Mouse (Mus musculus): ENCODE results near the gene Mars.

The Mars gene

GRCm38 (mm10) chr10:127286730-127287129 lies 24.9 kb downstream of the Mars start:
- DNase-seq (ENCODE audit: low spot score): no peak

DNA sequence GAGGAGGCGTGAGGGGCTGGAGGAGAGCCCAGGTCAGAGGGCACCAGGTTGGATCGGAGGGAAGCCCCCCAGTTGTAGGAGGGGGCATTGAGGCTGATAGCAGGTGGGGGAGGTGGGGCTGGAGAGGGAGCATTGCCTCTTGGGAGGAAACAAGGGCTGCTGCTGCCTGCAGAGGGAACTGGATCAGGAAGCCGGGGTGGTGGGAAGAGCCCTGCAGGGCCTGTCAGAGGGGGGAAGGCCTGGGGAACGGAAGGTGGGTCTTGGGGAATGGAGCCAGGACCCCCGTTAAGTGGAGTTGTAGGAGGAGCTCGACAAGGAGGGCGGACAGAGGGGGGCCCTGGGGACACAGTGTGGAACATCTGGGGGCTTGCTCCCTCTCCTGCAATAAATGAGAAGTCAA lies 25.4 kb downstream of the Mars start:
- no peak for DNase-seq (ENCODE audit: low spot score)

- no peak for DNase-seq (ENCODE audit: low spot score)
These were observed 25.9 kb downstream of the Mars start for GRCm38 (mm10) chr10:127285644-127286043.

- DNase-seq (ENCODE audit: low spot score): no peak
These were observed 26.7 kb downstream of the Mars start for GRCm38 (mm10) chr10:127284724-127285500.

GRCm38 (mm10) chr10:127284105-127284622 lies 27.4 kb downstream of the Mars start:
- no peak for DNase-seq (ENCODE audit: low spot score)

DNA sequence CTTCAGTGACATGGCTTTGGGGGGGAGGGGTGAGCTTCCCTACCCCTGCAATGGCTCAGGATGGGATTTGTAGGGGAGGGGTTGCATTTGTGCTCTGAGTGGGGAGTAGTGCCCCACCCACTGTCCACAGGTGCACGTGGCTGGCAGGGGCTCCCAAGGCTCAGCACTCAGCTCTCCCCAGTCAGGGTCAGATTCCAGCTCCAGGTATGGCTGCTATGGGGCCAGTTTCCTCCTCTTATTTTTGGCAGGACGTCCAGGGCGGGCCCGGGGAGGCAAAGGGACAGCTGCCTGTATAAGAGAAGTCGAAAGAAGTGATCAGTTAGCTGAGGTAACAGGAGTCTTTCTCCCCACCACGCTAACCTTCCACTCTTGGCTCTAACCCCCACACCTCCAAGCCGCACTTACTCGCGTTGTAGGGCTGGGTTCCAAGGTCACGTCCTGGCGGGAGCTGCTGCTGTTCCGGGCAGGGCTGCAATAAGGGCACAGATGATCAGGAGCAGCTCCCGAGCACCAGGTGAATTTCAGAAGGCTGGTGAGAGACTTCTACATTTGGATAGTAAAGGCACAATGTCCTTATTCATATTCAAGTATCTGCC lies 28.9 kb downstream of the Mars start:
- no peak for DNase-seq (ENCODE audit: low spot score)

DNA sequence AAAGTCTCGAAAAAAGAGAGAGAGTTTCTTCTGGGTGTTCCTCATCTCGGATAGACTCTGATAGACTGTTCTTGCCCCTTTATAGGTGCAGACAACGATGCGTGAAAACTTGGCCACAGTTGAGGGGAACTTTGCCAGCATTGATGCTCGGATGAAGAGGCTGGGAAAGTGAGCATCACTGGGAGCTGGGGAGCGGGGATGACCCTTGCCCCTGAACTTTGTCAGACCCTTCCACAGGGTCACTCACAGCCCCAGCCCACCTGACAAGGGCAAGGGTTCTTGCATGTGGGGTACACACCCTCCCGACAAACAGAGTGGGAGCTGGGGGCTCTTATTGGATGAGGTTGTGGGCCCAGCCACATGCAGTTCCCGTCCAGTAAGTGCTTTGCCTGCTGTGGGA lies 30.3 kb downstream of the Mars start:
- no peak for DNase-seq (ENCODE audit: low spot score)

DNA sequence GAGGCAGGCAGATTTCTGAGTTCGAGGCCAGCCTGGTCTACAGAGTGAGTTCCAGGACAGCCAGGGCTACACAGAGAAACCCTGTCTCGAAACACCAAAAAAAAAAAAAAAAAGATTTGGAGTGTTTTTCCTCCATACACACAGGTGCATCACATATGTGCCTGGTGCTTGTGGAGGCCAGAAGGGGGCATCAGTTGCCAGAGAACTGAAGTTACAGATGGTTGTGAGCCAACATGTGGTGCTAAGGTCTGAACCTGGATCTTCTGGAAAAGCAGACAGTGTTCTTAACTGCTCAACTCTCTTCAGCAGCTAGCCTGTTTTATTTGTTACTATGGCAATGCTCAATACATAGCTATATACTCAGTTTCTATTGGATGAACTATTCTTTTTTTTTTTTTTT lies 31.9 kb downstream of the Mars start:
- DNase-seq (ENCODE audit: low spot score): no peak

DNA sequence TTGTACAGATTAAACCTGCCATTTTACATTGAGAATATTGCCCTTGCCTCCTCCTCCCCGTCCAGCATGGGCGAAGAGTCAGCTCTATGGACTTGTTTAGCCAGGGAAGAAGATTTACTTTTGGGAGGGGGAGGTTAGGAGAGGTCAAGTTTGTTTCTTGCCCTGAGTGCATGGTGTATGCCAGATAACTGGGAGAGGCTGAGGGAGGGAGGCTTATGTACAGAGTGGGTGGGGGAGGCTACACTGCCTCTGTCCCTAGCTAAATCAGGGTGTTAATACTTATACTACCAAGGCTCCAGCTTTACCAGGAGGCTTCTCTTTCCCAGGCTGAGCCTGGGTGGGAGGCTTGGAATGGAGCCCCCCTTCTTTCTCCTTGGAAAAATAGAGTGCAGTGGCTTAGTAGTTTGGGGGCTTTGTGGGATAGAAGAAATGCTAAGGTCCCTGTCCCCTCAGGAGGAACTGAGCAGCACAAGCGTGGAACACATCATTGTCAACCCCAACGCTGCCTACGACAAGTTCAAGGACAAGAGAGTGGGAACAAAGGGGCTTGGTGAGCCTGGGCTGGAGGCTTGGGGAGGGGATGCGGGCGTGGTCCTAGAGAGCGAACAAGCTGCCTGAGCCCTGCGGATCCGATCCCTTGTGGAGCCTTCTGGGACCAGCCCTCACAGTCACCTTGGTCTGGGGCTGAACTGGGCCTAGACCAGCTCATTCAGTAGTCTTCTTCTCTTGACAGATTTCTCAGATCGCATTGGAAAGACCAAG lies 37.1 kb downstream of the Mars start:
- no peak for DNase-seq (ENCODE audit: low spot score)

GRCm38 (mm10) chr10:127272371-127272770 lies 39.2 kb downstream of the Mars start:
- DNase-seq (ENCODE audit: low spot score): no peak

GRCm38 (mm10) chr10:127269884-127270283 lies 41.7 kb downstream of the Mars start:
- DNase-seq (ENCODE audit: low spot score): peak; percentile 50

DNA sequence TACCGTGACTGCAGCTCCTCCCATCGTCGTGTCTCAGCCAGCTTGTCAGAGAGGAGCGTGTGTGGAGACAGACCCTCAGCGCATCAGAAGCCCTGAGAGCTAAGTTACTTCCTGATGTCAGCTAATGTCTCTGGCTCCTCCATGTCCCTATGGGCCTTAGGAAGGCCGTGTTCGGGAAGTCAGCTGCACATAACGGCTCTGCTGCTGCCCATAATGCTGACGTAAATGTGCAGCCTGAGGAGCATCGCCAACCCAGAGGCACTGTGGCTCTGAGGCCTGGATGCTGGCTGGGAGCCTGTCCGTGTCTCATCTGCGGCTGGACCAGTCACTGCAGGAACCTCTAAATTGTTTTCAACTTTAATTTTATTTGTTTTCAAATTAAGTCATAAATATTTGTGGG lies 42.5 kb downstream of the Mars start:
- peak; percentile 84 for DNase-seq (ENCODE audit: low spot score)

- DNase-seq (ENCODE audit: low spot score): peak; percentile 59
These were observed 43.2 kb downstream of the Mars start for GRCm38 (mm10) chr10:127268401-127268800.

- DNase-seq (ENCODE audit: low spot score): peak; percentile 44
These were observed 44.3 kb downstream of the Mars start for GRCm38 (mm10) chr10:127267318-127267717.

DNA sequence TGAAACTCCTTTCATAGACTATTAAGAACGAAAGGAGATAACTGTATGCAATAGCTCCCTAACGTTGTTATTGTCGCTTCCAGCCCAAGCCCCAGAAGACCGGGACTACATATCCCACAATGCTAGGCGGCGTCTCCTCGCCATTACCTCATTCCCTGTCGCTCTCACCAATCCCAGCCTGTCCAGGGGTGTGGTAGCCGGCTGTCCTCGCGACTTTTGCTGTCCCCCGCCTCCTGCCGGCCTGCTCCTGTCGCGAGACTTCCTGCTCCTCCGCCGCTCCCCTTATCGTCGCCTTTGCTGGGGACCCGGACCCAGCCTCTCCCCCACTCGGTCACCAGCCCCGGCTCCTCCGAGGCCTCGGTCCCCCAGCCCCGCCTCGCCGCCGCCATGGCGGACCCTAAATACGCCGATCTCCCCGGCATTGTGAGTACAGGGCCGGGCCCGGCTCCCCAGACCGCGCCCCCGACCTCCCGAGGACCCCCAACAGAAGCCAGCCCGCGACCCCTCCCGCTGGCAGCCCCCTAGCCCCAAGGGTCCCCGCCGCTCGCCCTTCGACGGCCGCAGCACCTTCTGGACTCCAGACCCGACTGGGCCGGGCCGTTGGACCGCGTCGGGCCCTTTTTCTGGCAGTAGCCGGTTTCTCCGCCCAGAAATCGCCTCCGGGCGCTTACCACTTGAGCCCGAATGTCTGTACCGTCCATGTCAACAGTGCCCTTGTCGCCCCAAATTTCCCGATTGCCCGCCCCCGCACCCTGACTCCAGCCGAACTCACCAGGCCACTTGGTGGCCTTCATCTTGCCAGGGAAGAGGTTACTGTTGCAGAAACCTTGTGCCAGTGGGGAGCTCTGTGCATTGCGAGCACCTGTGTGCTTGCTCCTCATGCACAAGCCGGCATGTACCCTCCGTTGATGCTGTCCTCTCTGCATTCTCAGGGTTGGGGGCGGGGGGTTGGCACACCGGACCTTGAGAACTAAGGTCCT lies 45.2 kb downstream of the Mars start, which contains the start of gene Dctn2:
Gene Dctn2, plus strand, starts transcription at position 257 of the 980 bp plus-strand sequence.
- peak; percentile 100 for DNase-seq (ENCODE audit: low spot score)

- DNase-seq (ENCODE audit: low spot score): peak; percentile 59
These were observed 45.9 kb downstream of the Mars start for GRCm38 (mm10) chr10:127265727-127266111.

DNA sequence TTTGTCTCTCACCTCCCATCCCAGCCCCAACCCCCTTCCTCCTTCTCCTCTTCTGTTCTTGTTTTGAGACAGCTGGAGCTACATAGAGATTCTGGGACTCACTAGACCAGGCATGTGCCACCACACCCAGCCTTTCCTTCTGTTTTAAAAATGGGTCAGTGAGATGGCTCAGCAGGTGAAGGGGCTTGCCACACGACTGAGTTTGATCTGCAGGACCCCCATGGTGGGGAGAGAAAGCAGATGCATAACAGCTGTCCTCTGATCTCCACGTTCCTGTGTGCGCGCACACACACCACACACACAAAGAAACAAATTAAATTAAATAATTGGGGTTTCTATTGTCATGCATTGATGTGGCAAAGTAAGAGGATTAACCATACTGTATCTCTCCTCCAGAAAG lies 46.6 kb downstream of the Mars start:
- no peak for DNase-seq (ENCODE audit: low spot score)

DNA sequence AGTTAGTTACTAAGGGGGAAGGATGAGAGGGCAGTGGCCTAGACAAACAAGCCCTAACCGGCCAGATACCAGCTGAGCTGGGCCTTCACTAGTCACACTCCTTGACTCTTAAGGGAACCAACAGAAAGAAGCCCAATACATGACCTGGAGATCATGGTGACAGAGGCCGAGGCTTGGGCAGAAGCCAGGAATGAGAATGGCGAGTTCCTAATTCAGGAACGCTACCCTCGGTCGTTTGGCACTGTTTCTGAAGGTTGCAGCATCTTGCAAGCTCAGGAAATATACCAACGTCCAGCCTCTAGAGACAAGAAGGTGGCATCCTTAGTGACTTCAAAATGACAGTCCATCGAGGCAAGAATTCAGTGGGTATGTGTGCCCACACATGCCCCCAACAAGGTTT lies 47.2 kb downstream of the Mars start:
- peak; percentile 88 for DNase-seq (ENCODE audit: low spot score)

- DNase-seq (ENCODE audit: low spot score): no peak
These were observed 48.0 kb downstream of the Mars start for GRCm38 (mm10) chr10:127263631-127264030.

DNA sequence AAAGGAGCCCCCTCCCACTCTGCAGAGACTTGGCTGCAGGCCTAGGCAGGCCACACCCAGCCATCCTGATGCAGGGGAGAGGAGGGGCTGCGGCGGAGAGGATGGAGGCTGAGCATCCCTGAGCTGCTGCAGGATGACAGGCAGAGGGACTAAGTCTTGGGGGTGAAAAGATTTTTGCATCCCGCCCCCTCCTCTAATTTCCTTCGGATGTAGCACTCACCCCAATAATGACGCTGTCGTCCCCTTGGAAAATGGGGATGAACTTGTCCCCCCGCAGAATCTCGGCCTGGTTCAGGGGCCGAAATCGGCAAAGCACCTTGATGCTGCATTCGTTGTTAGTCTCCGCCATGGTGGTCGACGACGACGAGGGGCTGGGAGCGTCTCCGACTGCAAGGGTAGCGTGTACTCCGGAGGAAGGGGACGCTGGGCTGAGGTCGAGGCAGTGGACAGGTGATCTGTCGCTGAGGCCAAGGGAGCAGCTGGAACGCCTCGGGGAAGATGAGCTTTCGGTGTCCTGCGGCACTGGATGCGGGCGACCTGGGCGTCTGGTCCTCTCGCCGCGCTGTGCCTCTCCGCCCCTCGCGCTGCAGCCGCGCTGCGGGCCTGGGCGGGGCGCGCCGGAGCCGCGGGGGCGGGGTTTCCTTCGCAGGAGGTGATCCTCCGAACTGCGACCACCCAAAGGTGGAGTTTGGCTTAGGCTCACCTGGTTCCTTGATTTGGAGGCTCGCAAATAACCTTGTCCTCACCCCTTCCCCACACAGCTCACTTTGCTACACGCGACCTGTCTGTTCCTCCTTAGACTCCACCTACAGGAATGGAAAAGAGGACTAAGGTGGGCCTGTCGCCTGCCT lies 48.8 kb downstream of the Mars start, which contains the start of gene Kif5a:
Gene Kif5a, minus strand, starts transcription at position 801 of the 851 bp plus-strand sequence.
- DNase-seq (ENCODE audit: low spot score): peak; percentile 82

All from MN1 (cell line).